Mouse (Mus musculus) ES-E14 (cell line): Measurements from ENCODE around the gene Cacna1i. TPM values are rescaled to one million over a fixed set of nuclear protein-coding genes. Genes with fewer than 3 reads are reported as not detected.

Experiments
- DNase-seq: peaks from one replicate; pipeline ENCODE4 v3.0.0-alpha.2; 2013; ENCODE audit warnings: low read depth, low spot score
- H3K27ac ChIP-seq: 2 replicates; pipeline ENCODE4 v1.5.1; 2012; ENCODE audit warnings: low read depth, mild to moderate bottlenecking, low read length, moderate library complexity, mixed read lengths; ENCODE audit not compliant: poor library complexity, insufficient read depth, severe bottlenecking
- H3K36me3 ChIP-seq: 2 replicates; pipeline ENCODE4 v1.6.1; 2012; ENCODE audit warnings: mild to moderate bottlenecking, low read length, moderate library complexity, mixed read lengths; ENCODE audit not compliant: control insufficient read depth, poor library complexity, insufficient read depth, severe bottlenecking
- H3K4me1 ChIP-seq, 2 experiments: fragments of 150-350 bp in 1 of 2; sonication (generic) in 1 of 2; 2 replicates each; pipeline ENCODE4 v1.6.1; 2012; ENCODE audit warnings: low read length in 2 of 2, mild to moderate bottlenecking in 1 of 2, mixed read lengths in 1 of 2; ENCODE audit not compliant: control insufficient read depth in 2 of 2, insufficient read depth in 2 of 2, poor library complexity in 1 of 2
- H3K4me3 ChIP-seq, 2 experiments: fragments of 150-350 bp in 1 of 2; sonication (generic) in 1 of 2; 2 replicates each; pipeline ENCODE4 v1.5.1; 2012; ENCODE audit warnings: low read length in 2 of 2, low read depth in 1 of 2, mild to moderate bottlenecking in 1 of 2, mixed read lengths in 1 of 2; ENCODE audit not compliant: insufficient read depth in 1 of 2, poor library complexity in 1 of 2, severe bottlenecking in 1 of 2
- H3K9ac ChIP-seq: 2 replicates; pipeline ENCODE4 v1.6.1; 2012; ENCODE audit warnings: low read depth, mild to moderate bottlenecking, low read length, mixed read lengths; ENCODE audit not compliant: poor library complexity, insufficient read depth, severe bottlenecking
- H3K9me3 ChIP-seq: fragments of 150-350 bp; sonication (generic); 2 replicates; pipeline ENCODE4 v1.6.1; 2012; ENCODE audit warnings: low read depth, mild to moderate bottlenecking, low read length; ENCODE audit not compliant: control insufficient read depth, insufficient read depth
- CHD2 ChIP-seq: IDR thresholded peaks from 2 replicates; pipeline ENCODE4 v1.6.1; 2014; ENCODE audit warnings: mild to moderate bottlenecking, low read depth, low read length, inconsistent platforms
- HCFC1 ChIP-seq: IDR thresholded peaks from 2 replicates; pipeline ENCODE4 v1.6.1; 2012; ENCODE audit warnings: low read length, inconsistent platforms, borderline replicate concordance; ENCODE audit not compliant: insufficient read depth
- MAFK ChIP-seq: IDR thresholded peaks from 2 replicates; pipeline ENCODE4 v1.6.1; 2014; ENCODE audit warnings: mild to moderate bottlenecking, low read depth, low read length, inconsistent platforms; ENCODE audit not compliant: insufficient read depth
- ZC3H11A ChIP-seq: IDR thresholded peaks from 2 replicates; pipeline ENCODE4 v1.6.1; 2012; ENCODE audit warnings: low read depth, mild to moderate bottlenecking, inconsistent platforms, low read length, borderline replicate concordance
- ZNF384 ChIP-seq: IDR thresholded peaks from 2 replicates; pipeline ENCODE4 v1.6.1; 2012; ENCODE audit warnings: low read depth, low read length, inconsistent platforms
- in situ Hi-C, 2 experiments: fragments of 600-800 bp; cut with MboI; formaldehyde crosslinking; loops; one replicate each; pipeline ENCODE4 v1.15.1; 2025; ENCODE audit warnings: low sequenced_read_pairs in 2 of 2, inconsistent platforms in 1 of 2; ENCODE audit not compliant: unreplicated experiment in 2 of 2
- total RNA-seq: library from RNA; depleted of rRNA; stranded (reverse); fragments of 300-350 nt; gene quantifications from 2 replicates; pipeline ENCODE4 v1.2.3, GENCODE M21; 2012

Cacna1i gene
- total RNA-seq, 1 experiment = 1.7 TPM

- Histone ChIP-seq H3K27ac (no peak overlapping the region), H3K9me3 (no peaks in the 10 kb centered on the region), H3K4me1 (peaks cover 0 to 2% of the 10 kb centered on the region in 2 experiments; a peak in 1 of 4 replicates), H3K4me3 (no peak overlapping the region), H3K9ac (no peak overlapping the region), H3K36me3 (no peaks in the 10 kb centered on the region)
- in situ Hi-C loops = no loop called here
- TF ChIP-seq HCFC1 (no peak), ZNF384 (no peak), MAFK (no peak), ZC3H11A (no peak), CHD2 (no peak)
- no peak for DNase-seq
Measured at GRCm38 (mm10) chr15:80374854-80375253, 87.8 kb downstream of the Cacna1i start.

GRCm38 (mm10) chr15:80387185-80387584 is 100.1 kb downstream of the Cacna1i start:
- no peak overlapping the region for H3K4me3 ChIP-seq
- no peak for TF ChIP-seq ZC3H11A
- no peak for TF ChIP-seq MAFK
- no peak for TF ChIP-seq HCFC1
- no peak for TF ChIP-seq CHD2
- TF ChIP-seq ZNF384 = no peak
- in situ Hi-C loops = no loop called here

GRCm38 (mm10) chr15:80391791-80392190 is 104.8 kb downstream of the Cacna1i start:
- no peak overlapping the region for H3K9ac ChIP-seq
- DNase-seq = no peak
- no peak overlapping the region for H3K4me3 ChIP-seq
- H3K9me3 ChIP-seq = no peaks in the 10 kb centered on the region
- in situ Hi-C loops = no loop called here
- no peak overlapping the region for H3K27ac ChIP-seq
- H3K36me3 ChIP-seq = no peaks in the 10 kb centered on the region
- H3K4me1 ChIP-seq = peaks cover 0 to 5% of the 10 kb centered on the region in 2 experiments; a peak in 1 of 4 replicates
- TF ChIP-seq HCFC1 (no peak), ZC3H11A (no peak), ZNF384 (no peak), CHD2 (no peak)

More at GRCm38 (mm10) chr15:80387185-80387584, 100.1 kb downstream of the Cacna1i start:
- Histone ChIP-seq H3K9me3 (no peaks in the 10 kb centered on the region), H3K9ac (no peak overlapping the region), H3K4me1 (0 out of 4 replicates have a peak, but pooled peaks cover 0 to 2% of the 10 kb centered on the region in 2 experiments), H3K27ac (no peak overlapping the region), H3K36me3 (no peaks in the 10 kb centered on the region)
- DNase-seq = no peak

- Histone ChIP-seq H3K9ac (peak overlapping the region; percentile 17; the same call in 1 of the 2 replicates), H3K9me3 (no peaks in the 10 kb centered on the region), H3K27ac (no peak overlapping the region), H3K4me1 (peaks cover 0 to 5% of the 10 kb centered on the region in 2 experiments; a peak in 1 of 4 replicates), H3K4me3 (peak overlapping the region; percentile 44 to 67), H3K36me3 (no peaks in the 10 kb centered on the region)
- TF ChIP-seq MAFK (no peak), ZNF384 (no peak), CHD2 (no peak), HCFC1 (no peak), ZC3H11A (no peak)
- in situ Hi-C loops = no loop called here
- DNase-seq = no peak
Measured at GRCm38 (mm10) chr15:80395035-80395434, 108.0 kb downstream of the Cacna1i start.

GRCm38 (mm10) chr15:80399451-80399850 is 112.4 kb downstream of the Cacna1i start:
- H3K36me3 ChIP-seq = no peaks in the 10 kb centered on the region
- no peaks in the 10 kb centered on the region for H3K9me3 ChIP-seq
- TF ChIP-seq HCFC1 = no peak
- no peak for TF ChIP-seq CHD2
- TF ChIP-seq MAFK = no peak
- no peak for TF ChIP-seq ZC3H11A
- no peak for TF ChIP-seq ZNF384
- no peak overlapping the region for H3K9ac ChIP-seq
- in situ Hi-C loops = no loop called here
- no peak overlapping the region for H3K27ac ChIP-seq
- peaks cover 0 to 3% of the 10 kb centered on the region in 2 experiments; a peak in 1 of 4 replicates for H3K4me1 ChIP-seq
- H3K4me3 ChIP-seq = no peak overlapping the region
- no peak for DNase-seq
